Mouse (Mus musculus) heart, postnatal 0 days (tissue): Measurements from ENCODE around the gene Stat3. TPM values are rescaled to one million over a fixed set of nuclear protein-coding genes. Genes with fewer than 3 reads are reported as not detected.

ENCODE experiments used
- ATAC-seq: fragments of 200-750 bp; cut with Nextera tagmentation; 2 replicates; pipeline ENCODE4 v1.8.0; 2017; ENCODE audit warnings: low read depth, moderate number of reproducible peaks, moderate library complexity; ENCODE audit not compliant: insufficient read depth
- DNase-seq: peaks from one replicate; pipeline ENCODE4 v3.0.0-alpha.2; 2016; ENCODE audit warnings: low spot score
- H3K27ac ChIP-seq: fragments of 300-500 bp; sonication (generic); 2 replicates; pipeline ENCODE4 v1.5.1; 2014; ENCODE audit warnings: low read depth, mild to moderate bottlenecking
- H3K27me3 ChIP-seq: fragments of 300-500 bp; sonication (generic); 2 replicates; pipeline ENCODE4 v1.6.1; 2014; ENCODE audit warnings: low read length, mixed read lengths; ENCODE audit not compliant: control insufficient read depth, insufficient read depth
- H3K36me3 ChIP-seq: fragments of 300-500 bp; sonication (generic); replicated peaks from 2 replicates; pipeline ENCODE4 v1.6.1; 2014; ENCODE audit warnings: low read length, mixed read lengths; ENCODE audit not compliant: control insufficient read depth, insufficient read depth
- H3K4me1 ChIP-seq: fragments of 300-500 bp; sonication (generic); 2 replicates; pipeline ENCODE4 v1.6.1; 2014; ENCODE audit warnings: antibody characterized with exemption; ENCODE audit not compliant: control insufficient read depth, insufficient read depth
- H3K4me2 ChIP-seq: fragments of 300-500 bp; sonication (generic); 2 replicates; pipeline ENCODE4 v1.6.1; 2014; ENCODE audit warnings: low read depth, mild to moderate bottlenecking, low read length, moderate library complexity
- H3K4me3 ChIP-seq: fragments of 300-500 bp; sonication (generic); 2 replicates; pipeline ENCODE4 v1.5.1; 2014; ENCODE audit warnings: low read depth, low read length
- H3K9ac ChIP-seq: fragments of 300-500 bp; sonication (generic); replicated peaks from 2 replicates; pipeline ENCODE4 v1.6.1; 2014; ENCODE audit warnings: low read depth, low read length, mixed read lengths
- H3K9me3 ChIP-seq: fragments of 300-500 bp; sonication (generic); replicated peaks from 2 replicates; pipeline ENCODE4 v1.6.1; 2016; ENCODE audit warnings: low read length; ENCODE audit not compliant: control insufficient read depth
- CTCF ChIP-seq: IDR thresholded peaks from 2 replicates; pipeline ENCODE4 v1.5.1; 2016; ENCODE audit warnings: antibody characterized with exemption, control low read depth, low read depth
- EP300 ChIP-seq: IDR thresholded peaks from 2 replicates; pipeline ENCODE4 v1.6.1; 2016; ENCODE audit warnings: antibody characterized with exemption, low read depth
- WGBS: fragments of 180-500 bp; shearing (Covaris S2); extraction: QIAGEN DNeasy Blood & Tissue Kit; methylation state at CpG from one replicate; pipeline ENCODE4 v1.1.7; 2014; 5-methylcytosine and 5-hydroxymethylcytosine counted together
- polyA plus RNA-seq: library from polyadenylated mRNA; unstranded; fragments of >200 nt; fragmentation: Nextera tagmentation; extraction: Ambion mirVana; gene quantifications from 2 replicates; pipeline ENCODE4 v1.2.1, GENCODE M21; 2015
- total RNA-seq: library from RNA; depleted of rRNA; stranded (reverse); fragments of >200 nt; gene quantifications from 2 replicates; pipeline ENCODE4 v1.2.3, GENCODE M21; 2014; ENCODE audit warnings: low replicate concordance

Stat3 gene
- total and polyA plus RNA-seq, 2 experiments from 2014 or later = 65.7 to 105 TPM

DNA sequence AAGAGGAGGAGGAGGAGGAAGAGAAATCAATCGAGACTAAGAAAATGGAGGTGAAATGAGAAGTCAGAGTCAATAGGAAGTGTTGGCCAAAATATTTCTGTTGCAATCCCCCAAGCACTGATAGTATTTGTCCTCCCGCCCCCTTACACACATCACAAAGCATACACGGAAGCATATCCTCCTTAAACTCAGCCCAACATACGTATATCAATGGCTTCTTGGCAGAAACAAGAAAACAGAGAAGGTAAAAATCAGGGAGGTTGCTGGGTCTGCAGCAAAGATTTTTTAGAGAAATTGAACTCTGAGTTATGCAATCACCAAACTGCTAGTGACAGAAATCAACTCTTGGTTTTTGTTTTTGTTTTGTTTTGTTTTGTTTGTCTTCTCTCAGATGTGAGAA is 91.3 kb downstream of the Stat3 start:
- H3K4me1 ChIP-seq = peaks cover 16% of the 10 kb centered on the region; the same call in 1 of the 2 replicates
- TF ChIP-seq CTCF = no peak
- no peak for TF ChIP-seq EP300
- no peak overlapping the region for H3K4me3 ChIP-seq
- no peak overlapping the region for H3K27ac ChIP-seq
- ATAC-seq (no peak), DNase-seq (no peak)
- no peak overlapping the region for H3K9ac ChIP-seq
- H3K4me2 ChIP-seq = peak overlapping the region; percentile 92; the same call in 1 of the 2 replicates
- H3K9me3 ChIP-seq = no peaks in the 10 kb centered on the region
- H3K36me3 ChIP-seq = no peaks in the 10 kb centered on the region
- no peaks in the 10 kb centered on the region for H3K27me3 ChIP-seq
- 42% methylated on average over 4 of the region's 4 CpGs for WGBS

DNA sequence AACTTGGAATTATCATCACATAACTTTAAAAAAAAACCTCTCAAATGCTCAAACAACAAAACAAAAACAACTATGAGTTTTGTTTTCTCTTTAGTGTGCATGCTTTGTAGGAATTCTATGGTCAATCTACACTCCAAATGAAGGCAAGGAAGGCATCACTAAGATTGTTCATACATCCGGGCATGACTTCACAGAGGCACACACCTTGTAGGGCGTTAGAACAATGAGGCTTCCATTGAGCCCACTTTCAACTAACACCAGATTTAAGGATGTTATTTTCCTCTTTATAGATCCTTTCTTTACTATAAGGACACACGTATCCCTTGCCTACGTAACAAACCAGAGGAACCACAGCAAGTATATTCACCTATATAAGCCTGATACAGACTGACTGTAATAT is 91.8 kb downstream of the Stat3 start:
- TF ChIP-seq EP300 (no peak), CTCF (no peak)
- WGBS = 88% methylated on average over 4 of the region's 4 CpGs
- no peaks in the 10 kb centered on the region for H3K36me3 ChIP-seq
- ATAC-seq (no peak), DNase-seq (no peak)
- no peak overlapping the region for H3K9ac ChIP-seq
- no peak overlapping the region for H3K27ac ChIP-seq
- no peak overlapping the region for H3K4me3 ChIP-seq
- H3K9me3 ChIP-seq = no peaks in the 10 kb centered on the region
- H3K4me1 ChIP-seq = peaks cover 16% of the 10 kb centered on the region; the same call in 1 of the 2 replicates
- H3K27me3 ChIP-seq = no peaks in the 10 kb centered on the region
- peak overlapping the region; percentile 92; the same call in 1 of the 2 replicates for H3K4me2 ChIP-seq

DNA sequence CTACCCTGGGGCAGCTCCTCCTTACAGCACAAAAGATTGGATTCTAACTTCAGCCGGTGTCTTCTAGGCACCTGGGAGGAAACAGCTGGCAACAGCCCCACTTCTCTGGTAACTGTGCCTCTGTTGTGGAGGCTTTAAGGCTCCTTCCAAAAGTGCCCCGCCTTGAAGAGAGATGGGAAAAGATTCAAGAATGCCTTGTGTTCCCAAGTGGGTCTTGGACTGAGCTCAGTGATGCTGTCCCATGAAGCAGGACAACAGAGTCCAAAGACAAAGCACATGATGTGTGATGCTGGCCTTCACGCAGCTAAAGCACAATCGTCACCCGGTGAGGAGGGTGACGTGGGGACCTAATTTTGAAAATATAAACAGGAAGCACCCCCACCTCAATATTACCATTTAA is 93.5 kb downstream of the Stat3 start:
- DNase-seq = no peak
- peak overlapping the region; percentile 53; the same call in 1 of the 2 replicates for H3K27ac ChIP-seq

DNA sequence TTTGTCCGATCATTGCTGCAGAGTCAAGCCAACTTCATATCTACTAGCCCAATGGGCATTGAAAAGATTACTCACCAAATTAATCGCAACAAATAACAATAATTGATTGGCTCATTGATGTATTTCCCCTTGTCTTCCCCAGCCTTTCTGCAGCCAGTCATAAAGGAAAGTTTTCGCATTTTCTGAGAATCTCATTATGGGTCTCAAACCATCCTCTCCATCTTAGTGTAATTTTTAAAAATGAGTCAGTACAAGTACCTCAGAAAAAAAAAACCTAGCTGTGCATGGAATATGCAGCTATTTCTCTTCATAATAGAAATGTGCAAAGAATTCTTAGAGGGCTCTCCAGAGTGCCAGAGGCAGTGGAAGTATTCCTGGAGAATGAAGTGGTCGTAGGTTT is 95.2 kb downstream of the Stat3 start:
- DNase-seq = no peak
- Histone ChIP-seq H3K9me3 (no peaks in the 10 kb centered on the region), H3K4me3 (no peak overlapping the region), H3K27me3 (no peaks in the 10 kb centered on the region), H3K27ac (no peak overlapping the region), H3K9ac (no peak overlapping the region), H3K4me1 (peaks cover 18% of the 10 kb centered on the region), H3K36me3 (no peaks in the 10 kb centered on the region), H3K4me2 (no peak overlapping the region)
- 83% methylated on average over 4 of the region's 4 CpGs for WGBS
- ATAC-seq = no peak
- no peak for TF ChIP-seq EP300

More for the DNA sequence above, 93.5 kb downstream of the Stat3 start:
- H3K4me1 ChIP-seq = peaks cover 16% of the 10 kb centered on the region
- no peaks in the 10 kb centered on the region for H3K27me3 ChIP-seq
- H3K36me3 ChIP-seq = no peaks in the 10 kb centered on the region
- no peak overlapping the region for H3K4me3 ChIP-seq
- TF ChIP-seq CTCF (no peak), EP300 (no peak)
- no peak overlapping the region for H3K4me2 ChIP-seq
- WGBS = 77% methylated on average over 6 of the region's 6 CpGs
- no peaks in the 10 kb centered on the region for H3K9me3 ChIP-seq
- ATAC-seq = no peak
- H3K9ac ChIP-seq = no peak overlapping the region

DNA sequence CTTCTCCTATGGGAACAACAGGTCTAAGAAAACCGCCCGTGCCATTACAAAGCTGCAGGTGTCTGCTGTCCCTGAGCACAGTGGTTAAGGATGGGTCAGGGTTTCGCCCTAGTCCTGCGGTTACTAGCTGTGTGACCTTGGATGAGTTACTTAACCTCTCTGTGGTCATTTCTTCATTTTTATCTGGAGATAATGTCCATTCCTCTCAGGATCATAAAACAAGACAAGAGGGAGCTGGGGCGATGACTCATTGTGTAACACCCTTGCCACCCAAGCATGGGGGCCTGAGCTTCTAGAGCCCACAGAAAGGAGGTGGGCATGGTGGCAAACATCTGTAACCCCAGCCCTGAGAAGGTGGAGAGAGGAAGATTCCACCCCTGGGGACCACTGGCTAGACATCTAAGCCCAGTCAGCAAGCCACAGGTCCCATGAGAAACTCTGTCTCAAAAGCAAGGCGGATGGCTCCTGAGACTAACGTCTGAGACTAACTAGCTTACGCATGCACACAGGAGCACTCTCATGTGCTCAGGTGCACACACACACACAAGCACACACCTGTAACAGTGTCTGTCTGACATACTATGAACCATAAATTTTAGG is 96.2 kb downstream of the Stat3 start:
- DNase-seq (no peak), ATAC-seq (no peak)
- 93% methylated on average over 8 of the region's 8 CpGs for WGBS
- no peak for TF ChIP-seq CTCF
- no peak for TF ChIP-seq EP300
- H3K36me3 ChIP-seq = no peaks in the 10 kb centered on the region
- H3K27ac ChIP-seq = no peak overlapping the region
- no peaks in the 10 kb centered on the region for H3K9me3 ChIP-seq
- no peak overlapping the region for H3K9ac ChIP-seq
- no peaks in the 10 kb centered on the region for H3K27me3 ChIP-seq
- peaks cover 11% of the 10 kb centered on the region; the same call in 1 of the 2 replicates for H3K4me1 ChIP-seq
- no peak overlapping the region for H3K4me3 ChIP-seq
- no peak overlapping the region for H3K4me2 ChIP-seq

DNA sequence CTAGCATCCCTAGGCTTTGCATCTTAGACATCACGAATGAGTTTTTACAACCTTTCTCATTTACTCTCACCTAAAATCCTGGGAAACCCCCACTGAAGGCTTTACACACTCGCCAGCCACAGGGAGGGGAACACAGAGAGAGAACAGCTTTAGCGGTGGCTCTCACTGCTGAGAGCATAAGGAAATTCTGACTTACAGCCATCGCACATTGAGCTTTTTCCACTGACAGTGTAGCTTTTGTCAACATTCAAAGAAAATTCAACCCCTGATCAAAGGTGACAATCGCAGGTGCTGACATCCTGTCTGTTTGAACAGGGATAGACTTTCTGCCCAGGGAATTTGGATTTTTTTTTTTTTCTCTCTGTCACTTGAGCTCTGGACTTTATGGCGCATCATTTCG is 97.3 kb downstream of the Stat3 start:
- Histone ChIP-seq H3K9me3 (no peaks in the 10 kb centered on the region), H3K36me3 (no peaks in the 10 kb centered on the region), H3K4me2 (no peak overlapping the region), H3K4me3 (no peak overlapping the region), H3K9ac (no peak overlapping the region), H3K4me1 (peaks cover 11% of the 10 kb centered on the region; the same call in 1 of the 2 replicates), H3K27me3 (no peaks in the 10 kb centered on the region), H3K27ac (no peak overlapping the region)
- DNase-seq (no peak), ATAC-seq (no peak)
- TF ChIP-seq CTCF (no peak), EP300 (no peak)
- WGBS = 89% methylated on average over 7 of the region's 7 CpGs
